Mouse (Mus musculus) heart, embryonic 11.5 days (tissue): ENCODE results near the gene Taok2. TPM values are rescaled to one million over a fixed set of nuclear protein-coding genes. Genes with fewer than 3 reads are reported as not detected.
A peak's percentile ranks its signal among the peaks of the same experiment; 100 is the strongest.

Experiments used
- ATAC-seq: fragments of 200-750 bp; cut with Nextera tagmentation; replicated peaks from 2 replicates; pipeline ENCODE4 v1.8.0; 2017; ENCODE audit warnings: moderate library complexity; ENCODE audit not compliant: insufficient number of reproducible peaks, low FRiP score, low TSS enrichment
- H3K27ac ChIP-seq: fragments of 300-500 bp; sonication (generic); 2 replicates; pipeline ENCODE4 v1.5.1; 2014; ENCODE audit warnings: mild to moderate bottlenecking, low read depth, low read length
- H3K27me3 ChIP-seq: fragments of 300-500 bp; sonication (generic); 2 replicates; pipeline ENCODE4 v1.6.1; 2014; ENCODE audit warnings: mild to moderate bottlenecking, low read length, mixed read lengths; ENCODE audit not compliant: control insufficient read depth, insufficient read depth
- H3K36me3 ChIP-seq: fragments of 300-500 bp; sonication (generic); 2 replicates; pipeline ENCODE4 v1.6.1; 2014; ENCODE audit warnings: mild to moderate bottlenecking, low read length, moderate library complexity, mixed read lengths; ENCODE audit not compliant: control insufficient read depth, insufficient read depth
- H3K4me1 ChIP-seq: fragments of 300-500 bp; sonication (generic); 2 replicates; pipeline ENCODE4 v1.6.1; 2014; ENCODE audit warnings: low read length; ENCODE audit not compliant: control insufficient read depth, insufficient read depth
- H3K4me2 ChIP-seq: fragments of 300-500 bp; sonication (generic); 2 replicates; pipeline ENCODE4 v1.6.1; 2014; ENCODE audit warnings: mild to moderate bottlenecking, moderate library complexity
- H3K4me3 ChIP-seq: fragments of 300-500 bp; sonication (generic); 2 replicates; pipeline ENCODE4 v1.5.1; 2014; ENCODE audit warnings: low read depth, low read length
- H3K9ac ChIP-seq: fragments of 300-500 bp; sonication (generic); 2 replicates; pipeline ENCODE4 v1.6.1; 2014; ENCODE audit warnings: mild to moderate bottlenecking, low read depth, low read length, moderate library complexity
- H3K9me3 ChIP-seq: fragments of 300-500 bp; sonication (generic); replicated peaks from 2 replicates; pipeline ENCODE4 v1.6.1; 2016; ENCODE audit warnings: low read length; ENCODE audit not compliant: control insufficient read depth
- WGBS: fragments of 180-500 bp; shearing (Covaris S2); extraction: QIAGEN DNeasy Blood & Tissue Kit; methylation state at CpG from one replicate; pipeline ENCODE4 v1.1.7; 2014; ENCODE audit not compliant: insufficient replicate concordance; 5-methylcytosine and 5-hydroxymethylcytosine counted together
- polyA plus RNA-seq: library from polyadenylated mRNA; unstranded; fragments of >200 nt; fragmentation: Nextera tagmentation; extraction: Ambion mirVana; gene quantifications from 2 replicates; pipeline ENCODE4 v1.2.1, GENCODE M21; 2014

The Taok2 gene
- polyA plus RNA-seq, 1 experiment from 2014 or later: 19.4 TPM

GRCm38 (mm10) chr7:126851192-126851591 lies 33.3 kb downstream of the Taok2 start:
- no peak overlapping the region for H3K4me3 ChIP-seq
- H3K9ac ChIP-seq: no peak overlapping the region
- H3K27ac ChIP-seq: no peak overlapping the region
- 46% methylated on average over 12 of the region's 12 CpGs for WGBS
- peaks cover 7% of the 10 kb centered on the region for H3K36me3 ChIP-seq
- no peak for ATAC-seq
- no peaks in the 10 kb centered on the region for H3K9me3 ChIP-seq
- peaks cover 37% of the 10 kb centered on the region for H3K27me3 ChIP-seq
- no peak overlapping the region for H3K4me2 ChIP-seq
- H3K4me1 ChIP-seq: peaks cover 6% of the 10 kb centered on the region; the same call in 1 of the 2 replicates

GRCm38 (mm10) chr7:126850161-126850560 lies 34.3 kb downstream of the Taok2 start:
- Histone ChIP-seq H3K9me3 (no peaks in the 10 kb centered on the region), H3K36me3 (peaks cover 7% of the 10 kb centered on the region), H3K9ac (no peak overlapping the region), H3K4me1 (peaks cover 6% of the 10 kb centered on the region; the same call in 1 of the 2 replicates), H3K27ac (no peak overlapping the region), H3K4me3 (no peak overlapping the region), H3K4me2 (no peak overlapping the region), H3K27me3 (peaks cover 40% of the 10 kb centered on the region)
- no peak for ATAC-seq
- 58% methylated on average over 6 of the region's 6 CpGs for WGBS

- H3K9ac ChIP-seq: no peak overlapping the region
- no peak overlapping the region for H3K27ac ChIP-seq
- H3K27me3 ChIP-seq: peaks cover 40% of the 10 kb centered on the region
These were observed 35.7 kb downstream of the Taok2 start for GRCm38 (mm10) chr7:126848794-126849193.

GRCm38 (mm10) chr7:126847421-126848398 lies 36.8 kb downstream of the Taok2 start:
- Histone ChIP-seq H3K9me3 (no peaks in the 10 kb centered on the region), H3K4me3 (peak overlapping the region; percentile 54), H3K9ac (peak overlapping the region; percentile 62; the same call in 1 of the 2 replicates), H3K27ac (no peak overlapping the region), H3K4me2 (peak overlapping the region; percentile 96), H3K36me3 (peaks cover 7% of the 10 kb centered on the region), H3K27me3 (peaks cover 40% of the 10 kb centered on the region), H3K4me1 (peaks cover 6% of the 10 kb centered on the region; the same call in 1 of the 2 replicates)
- whole genome bisulfite sequencing: 1% methylated on average over 65 of the region's 74 CpGs
- ATAC-seq: no peak

More at GRCm38 (mm10) chr7:126848794-126849193, 35.7 kb downstream of the Taok2 start:
- Histone ChIP-seq H3K9me3 (no peaks in the 10 kb centered on the region), H3K36me3 (peaks cover 7% of the 10 kb centered on the region), H3K4me3 (no peak overlapping the region), H3K4me2 (peak overlapping the region; percentile 11; the same call in 1 of the 2 replicates), H3K4me1 (peaks cover 6% of the 10 kb centered on the region; the same call in 1 of the 2 replicates)
- no peak for ATAC-seq
- WGBS: 27% methylated on average over 10 of the region's 10 CpGs

- no peak within 1 kb of the TSS for H3K27ac ChIP-seq
- no peak for ATAC-seq
- H3K9me3 ChIP-seq: no peaks in the 10 kb centered on the region
- peak within 1 kb of the TSS; percentile 62; the same call in 1 of the 2 replicates for H3K9ac ChIP-seq
- H3K4me3 ChIP-seq: peak within 1 kb of the TSS; percentile 54
- peak within 1 kb of the TSS; percentile 96 for H3K4me2 ChIP-seq
- peaks cover 4% of the 10 kb centered on the region for H3K36me3 ChIP-seq
- whole genome bisulfite sequencing: 25% methylated on average over 4 of the region's 4 CpGs
- peaks cover 6% of the 10 kb centered on the region; the same call in 1 of the 2 replicates for H3K4me1 ChIP-seq
- H3K27me3 ChIP-seq: peaks cover 40% of the 10 kb centered on the region
These were observed 37.4 kb downstream of the Taok2 start, which contains the start of gene Doc2a for GRCm38 (mm10) chr7:126847116-126847420. Gene Doc2a, plus strand, starts transcription at chr7:126847416.

- no peak for ATAC-seq
- Histone ChIP-seq H3K4me2 (no peak overlapping the region), H3K27ac (no peak overlapping the region), H3K9ac (no peak overlapping the region), H3K4me3 (no peak overlapping the region), H3K27me3 (peaks cover 40% of the 10 kb centered on the region), H3K4me1 (peaks cover 6% of the 10 kb centered on the region; the same call in 1 of the 2 replicates), H3K9me3 (no peaks in the 10 kb centered on the region), H3K36me3 (no peaks in the 10 kb centered on the region)
- 87% methylated on average over 2 of the region's 2 CpGs for WGBS
These were observed 39.0 kb downstream of the Taok2 start for GRCm38 (mm10) chr7:126845516-126845915.

- Histone ChIP-seq H3K27me3 (peaks cover 21% of the 10 kb centered on the region), H3K27ac (no peak overlapping the region), H3K4me1 (peaks cover 2% of the 10 kb centered on the region; the same call in 1 of the 2 replicates), H3K4me2 (no peak overlapping the region), H3K36me3 (no peaks in the 10 kb centered on the region), H3K9me3 (no peaks in the 10 kb centered on the region), H3K4me3 (no peak overlapping the region), H3K9ac (no peak overlapping the region)
- ATAC-seq: no peak
- 63% methylated on average over 9 of the region's 9 CpGs for WGBS
These were observed 41.2 kb downstream of the Taok2 start for GRCm38 (mm10) chr7:126843276-126843675.

GRCm38 (mm10) chr7:126833294-126833693 lies 51.2 kb downstream of the Taok2 start:
- 91% methylated on average over 1 of the region's 1 CpGs for WGBS
- no peak for ATAC-seq
- H3K9me3 ChIP-seq: no peaks in the 10 kb centered on the region
- no peak overlapping the region for H3K4me2 ChIP-seq
- H3K4me1 ChIP-seq: peaks cover 5% of the 10 kb centered on the region
- no peaks in the 10 kb centered on the region for H3K36me3 ChIP-seq
- H3K27me3 ChIP-seq: peaks cover 24% of the 10 kb centered on the region
- no peak overlapping the region for H3K4me3 ChIP-seq
- no peak overlapping the region for H3K9ac ChIP-seq
- H3K27ac ChIP-seq: no peak overlapping the region
